Mouse (Mus musculus) naive thymus-derived CD4-positive, alpha-beta T cell, adult 2 months (primary cell): ENCODE results near the gene Nt5c2.

Source experiments
- DNase-seq: peaks from one replicate; pipeline ENCODE4 v3.0.0-alpha.2; 2011; ENCODE audit warnings: low read depth

Gene Nt5c2

GRCm38 (mm10) chr19:46928136-46928535 is 86.8 kb downstream of the Nt5c2 start:
- DNase-seq, result no peak

GRCm38 (mm10) chr19:46926951-46927350 is 88.0 kb downstream of the Nt5c2 start:
- peak; percentile 63 for DNase-seq

GRCm38 (mm10) chr19:46926357-46926756 is 88.6 kb downstream of the Nt5c2 start:
- DNase-seq, result peak; percentile 30

- DNase-seq, result no peak
Observed at GRCm38 (mm10) chr19:46920571-46920970, 94.4 kb downstream of the Nt5c2 start.

- DNase-seq, result no peak
Observed at GRCm38 (mm10) chr19:46915406-46916080, 99.4 kb downstream of the Nt5c2 start.

- no peak for DNase-seq
Observed at GRCm38 (mm10) chr19:46913626-46914025, 101.3 kb downstream of the Nt5c2 start.

GRCm38 (mm10) chr19:46911492-46911891 is 103.5 kb downstream of the Nt5c2 start:
- DNase-seq, result no peak

- no peak for DNase-seq
Observed at GRCm38 (mm10) chr19:46908977-46909376, 106.0 kb downstream of the Nt5c2 start.

GRCm38 (mm10) chr19:46908207-46908606 is 106.7 kb downstream of the Nt5c2 start:
- DNase-seq, result no peak

GRCm38 (mm10) chr19:46905971-46906370 is 109.0 kb downstream of the Nt5c2 start:
- DNase-seq, result no peak

GRCm38 (mm10) chr19:46905383-46905782 is 109.6 kb downstream of the Nt5c2 start:
- DNase-seq, result no peak

GRCm38 (mm10) chr19:46904907-46905306 is 110.0 kb downstream of the Nt5c2 start:
- no peak for DNase-seq

GRCm38 (mm10) chr19:46903379-46903778 is 111.6 kb downstream of the Nt5c2 start:
- DNase-seq, result no peak

GRCm38 (mm10) chr19:46901323-46901722 is 113.6 kb downstream of the Nt5c2 start:
- no peak for DNase-seq

- no peak for DNase-seq
Observed at GRCm38 (mm10) chr19:46900786-46901185, 114.2 kb downstream of the Nt5c2 start.

- DNase-seq, result no peak
Observed at GRCm38 (mm10) chr19:46899871-46900270, 115.1 kb downstream of the Nt5c2 start.

- no peak for DNase-seq
Observed at GRCm38 (mm10) chr19:46899306-46899705, 115.6 kb downstream of the Nt5c2 start.

GRCm38 (mm10) chr19:46898222-46898621 is 116.7 kb downstream of the Nt5c2 start:
- DNase-seq, result no peak

GRCm38 (mm10) chr19:46897135-46897534 is 117.8 kb downstream of the Nt5c2 start:
- no peak for DNase-seq

GRCm38 (mm10) chr19:46893484-46893883 is 121.5 kb downstream of the Nt5c2 start:
- DNase-seq, result no peak

GRCm38 (mm10) chr19:46892856-46893255 is 122.1 kb downstream of the Nt5c2 start:
- DNase-seq, result no peak

GRCm38 (mm10) chr19:46890657-46891056 is 124.3 kb downstream of the Nt5c2 start:
- no peak for DNase-seq

- no peak for DNase-seq
Observed at GRCm38 (mm10) chr19:46889666-46890065, 125.3 kb downstream of the Nt5c2 start.

- peak; percentile 75 for DNase-seq
Observed at GRCm38 (mm10) chr19:46887811-46888527, 127.0 kb downstream of the Nt5c2 start.
